Mouse (Mus musculus): ENCODE data around the gene Babam2.

GRCm38 (mm10) chr5:32061854-32062253, 364.4 kb downstream of the Babam2 start:
- TF ChIP-seq CTCF (IDR thresholded peaks at IDR 0.05; ENCODE audit: low read depth, low read length) (no peak), POLR2A (IDR thresholded peaks at IDR 0.05; ENCODE audit: insufficient read depth, low read length) (no peak), EP300 (IDR thresholded peaks at IDR 0.05; ENCODE audit: insufficient read depth, low read depth, low read length) (no peak)
